Mouse (Mus musculus) left cerebral cortex, postnatal 36 days (tissue): ENCODE measurements around the gene Etl4. TPM values are rescaled to one million over a fixed set of nuclear protein-coding genes. Genes with fewer than 3 reads are reported as not detected.
"Not testable (repeated sequence)": the region's sequence is repeated elsewhere in the genome, so short reads cannot be mapped to it uniquely, and the experiment has no call there.

Experiments used
- DNase-seq, 2 experiments: peaks; one replicate each; pipeline ENCODE4 v3.0.0; 2021 to 2022; ENCODE audit warnings: low spot score in 2 of 2, mixed read lengths in 1 of 2
- intact Hi-C: fragments of 180-260 bp; cut with DNase I; formaldehyde crosslinking; loops from one replicate; pipeline ENCODE4 v1.15.1; 2025
- total RNA-seq, 2 experiments: library from RNA; stranded (reverse); gene quantifications; 2 replicates each; pipeline ENCODE4 v1.2.3; 2021

The Etl4 gene
- total RNA-seq, 2 experiments from 2014 or later, result 138 to 153 TPM

GRCm38 (mm10) chr2:20665309-20665971 is 755.9 kb downstream of the Etl4 start:
- DNase-seq, result no peak
- intact Hi-C loops, result loop anchor here (10.0 kb wide), 1 partner anchor 391 kb away; no protein-coding TSS in a partner anchor

- no peak for DNase-seq
- intact Hi-C loops, result loop anchor here (10.0 kb wide), 1 partner anchor 391 kb away; no protein-coding TSS in a partner anchor
Observed at GRCm38 (mm10) chr2:20666051-20666478, 756.5 kb downstream of the Etl4 start.

- intact Hi-C loops, result loop anchor here (10.0 kb wide), 1 partner anchor 393 kb away; no protein-coding TSS in a partner anchor
- DNase-seq, result no peak
Observed at GRCm38 (mm10) chr2:20667876-20668275, 758.3 kb downstream of the Etl4 start.

DNA sequence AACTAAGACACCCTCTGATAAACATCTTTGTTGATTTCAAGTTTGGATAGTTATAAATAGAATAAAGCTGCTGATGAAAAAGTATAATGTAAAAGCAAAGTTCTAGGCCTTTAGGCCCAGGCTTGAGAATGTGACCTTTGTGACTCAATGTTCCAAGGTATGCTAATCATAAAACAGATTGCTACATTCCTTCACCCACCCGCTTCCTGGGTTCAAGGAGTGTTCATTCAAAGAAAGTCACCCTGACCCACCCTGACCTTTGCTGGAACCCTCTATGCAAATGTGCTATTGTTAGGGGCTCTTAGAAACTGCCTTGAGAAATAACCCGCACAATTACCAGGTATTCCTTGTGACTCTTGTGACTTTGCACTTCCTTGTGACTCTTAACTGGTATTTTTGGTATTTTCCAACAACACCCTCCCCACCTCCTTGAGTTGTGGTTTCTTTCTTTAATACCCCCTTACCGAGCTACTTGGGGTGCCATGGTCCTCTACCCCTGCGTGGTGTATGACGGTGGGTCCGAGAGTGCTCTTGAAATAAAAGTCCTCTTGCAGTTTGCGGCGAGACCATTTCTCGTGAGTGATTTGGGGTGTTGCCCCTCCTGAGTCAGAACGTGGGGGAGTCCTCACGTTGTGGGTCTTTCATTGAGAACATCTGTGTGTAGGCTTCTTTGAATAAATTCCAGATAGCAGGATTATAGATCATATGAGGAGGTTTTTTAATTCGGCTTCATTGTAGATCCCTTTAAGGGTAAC is 758.9 kb downstream of the Etl4 start:
- intact Hi-C loops, result loop anchor here (10.0 kb wide), 1 partner anchor 394 kb away; no protein-coding TSS in a partner anchor
- not testable (repeated sequence) for DNase-seq

DNA sequence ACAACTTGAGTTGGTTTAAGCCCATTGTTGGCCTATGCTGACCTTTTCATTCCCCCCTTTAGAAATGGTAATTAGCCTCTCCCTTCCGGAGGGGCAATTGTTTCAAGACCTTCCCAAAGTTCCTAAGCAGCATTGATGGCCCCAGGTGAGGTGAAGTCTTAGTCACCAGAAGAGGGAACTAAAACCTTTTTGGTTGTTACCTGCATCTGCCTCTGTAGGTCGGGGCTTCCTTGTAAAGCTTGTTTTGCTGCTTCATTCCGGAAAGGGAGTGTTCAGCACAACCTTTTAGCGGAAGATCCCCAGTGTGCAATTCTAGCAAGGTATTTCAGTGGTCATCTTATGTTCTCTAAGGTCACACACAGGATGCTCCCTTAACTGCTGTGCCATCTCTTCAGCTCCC is 759.8 kb downstream of the Etl4 start:
- no peak for DNase-seq
- intact Hi-C loops, result loop anchor here (10.0 kb wide), 1 partner anchor 395 kb away; no protein-coding TSS in a partner anchor

GRCm38 (mm10) chr2:20671546-20672255 is 762.1 kb downstream of the Etl4 start:
- intact Hi-C loops, result no loop called here
- no peak for DNase-seq

- intact Hi-C loops, result no loop called here
- DNase-seq, result no peak
Observed at GRCm38 (mm10) chr2:20672281-20672680, 762.7 kb downstream of the Etl4 start.

DNA sequence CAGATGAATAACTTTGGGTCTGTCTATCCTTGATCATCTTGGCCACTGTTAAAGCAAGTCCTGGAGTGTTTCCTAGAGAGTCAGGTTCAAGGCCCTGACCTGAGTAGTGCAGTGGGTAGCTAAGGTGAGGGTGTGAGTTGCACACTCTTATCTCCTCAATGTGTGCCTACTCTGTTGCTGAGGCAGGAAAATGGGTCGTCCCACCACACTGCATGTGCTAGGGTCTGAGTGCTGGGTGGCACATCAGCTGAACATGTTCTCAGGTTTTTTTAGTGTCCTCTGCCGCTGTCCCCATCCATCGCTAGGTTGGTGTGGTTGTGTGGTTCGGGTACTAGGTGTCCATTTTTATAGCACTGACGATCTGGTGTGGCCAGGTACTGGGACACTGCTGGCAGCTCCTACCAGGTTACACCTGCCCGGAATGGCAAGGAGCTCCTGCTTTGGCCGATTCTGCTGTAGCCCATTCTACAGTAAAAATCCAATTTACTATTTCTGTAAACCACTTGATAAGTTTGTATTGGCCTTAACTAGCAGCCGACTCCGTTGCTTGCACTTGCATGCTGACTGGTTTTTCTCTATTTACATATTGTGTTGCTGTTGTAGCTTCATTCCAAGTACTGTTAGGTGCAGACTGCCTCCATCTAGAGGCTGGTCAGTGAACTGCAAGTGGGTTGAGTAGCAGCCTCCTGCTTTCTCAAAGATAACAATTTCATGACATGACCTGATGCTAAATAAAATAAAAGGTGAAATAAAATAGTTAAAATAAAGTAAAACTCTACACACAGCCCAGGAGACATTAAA is 763.4 kb downstream of the Etl4 start:
- intact Hi-C loops, result no loop called here
- peak; percentile 41 to 56 for DNase-seq

- no peak for DNase-seq
- intact Hi-C loops, result no loop called here
Observed at GRCm38 (mm10) chr2:20676379-20676778, 766.8 kb downstream of the Etl4 start.

DNA sequence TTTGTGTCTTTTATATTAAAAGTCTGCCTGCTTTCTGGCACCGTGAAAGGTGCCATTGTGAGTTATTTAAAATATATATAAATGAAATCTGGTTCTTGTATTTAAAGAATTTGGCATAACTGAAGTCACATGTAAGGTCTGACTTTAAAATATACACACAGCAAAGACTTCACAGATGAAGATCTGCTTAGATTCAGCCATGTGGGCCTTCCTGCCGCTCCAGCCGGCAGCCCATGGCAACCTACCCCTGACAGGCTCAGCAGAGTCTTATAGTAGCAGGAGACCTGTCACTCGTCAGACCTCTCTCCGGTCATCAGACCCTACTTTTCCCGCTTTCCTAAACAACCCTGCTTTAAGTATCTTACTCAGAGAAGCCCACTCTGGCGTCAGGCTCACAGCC is 769.2 kb downstream of the Etl4 start:
- intact Hi-C loops, result no loop called here
- no peak for DNase-seq

DNA sequence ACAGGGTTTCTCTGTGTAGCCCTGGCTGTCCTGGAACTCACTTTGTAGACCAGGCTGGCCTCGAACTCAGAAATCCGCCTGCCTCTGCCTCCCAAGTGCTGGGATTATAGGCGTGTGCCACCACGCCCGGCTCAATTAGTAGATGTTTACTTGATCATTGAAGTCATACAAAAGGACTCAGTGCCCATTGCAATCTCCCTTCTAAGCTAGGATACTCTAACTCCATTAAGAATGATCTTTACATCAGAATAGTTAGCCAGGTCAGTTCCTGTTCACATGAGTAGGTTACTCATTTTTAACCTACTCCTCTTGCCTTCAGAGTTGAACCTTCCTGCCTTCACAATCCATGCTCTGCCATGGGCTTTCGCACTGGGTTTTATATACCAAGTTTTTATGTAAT is 772.6 kb downstream of the Etl4 start:
- intact Hi-C loops, DNase-seq: not testable (repeated sequence)

- intact Hi-C loops, result no loop called here
- DNase-seq, result no peak
Observed at GRCm38 (mm10) chr2:20689389-20689788, 779.8 kb downstream of the Etl4 start.

GRCm38 (mm10) chr2:20692898-20693297 is 783.3 kb downstream of the Etl4 start:
- no peak for DNase-seq
- intact Hi-C loops, result no loop called here

DNA sequence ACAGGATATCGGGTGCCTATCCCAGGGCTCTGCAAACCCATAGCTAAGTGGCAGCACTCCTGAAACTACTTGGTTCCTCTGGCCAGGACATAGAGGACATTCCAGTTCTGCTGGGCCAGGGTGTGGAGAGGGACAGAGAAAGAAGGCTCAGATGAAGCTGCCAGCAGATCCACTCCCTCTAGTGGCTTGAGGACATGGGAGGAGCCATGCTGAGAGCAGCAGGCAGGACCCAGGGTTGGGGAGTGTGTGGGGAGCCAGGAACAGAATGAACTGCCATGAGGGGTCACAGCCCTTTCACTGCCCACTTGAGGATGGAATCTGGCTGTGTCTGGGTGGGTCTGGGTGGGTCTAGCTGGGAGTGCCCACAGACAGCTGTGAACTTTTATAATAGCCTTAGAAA is 784.2 kb downstream of the Etl4 start:
- intact Hi-C loops, result no loop called here
- no peak for DNase-seq

- intact Hi-C loops, result no loop called here
- DNase-seq, result peak in 1 of 2 experiments; percentile 16
Observed at GRCm38 (mm10) chr2:20697719-20698118, 788.1 kb downstream of the Etl4 start.

- no peak for DNase-seq
- intact Hi-C loops, result no loop called here
Observed at GRCm38 (mm10) chr2:20705110-20705509, 795.5 kb downstream of the Etl4 start.

- intact Hi-C loops, result no loop called here
Observed at GRCm38 (mm10) chr2:20710589-20710988, 801.0 kb downstream of the Etl4 start.

GRCm38 (mm10) chr2:20711024-20711423 is 801.4 kb downstream of the Etl4 start:
- intact Hi-C loops, result no loop called here
- DNase-seq, result no peak

More at GRCm38 (mm10) chr2:20710589-20710988, 801.0 kb downstream of the Etl4 start:
- no peak for DNase-seq

- intact Hi-C loops, result no loop called here
- DNase-seq, result peak in 1 of 2 experiments; percentile 32
Observed at GRCm38 (mm10) chr2:20719105-20719504, 809.5 kb downstream of the Etl4 start.
